Mouse (Mus musculus): ENCODE data around the gene Leng8.

The Leng8 gene

DNA sequence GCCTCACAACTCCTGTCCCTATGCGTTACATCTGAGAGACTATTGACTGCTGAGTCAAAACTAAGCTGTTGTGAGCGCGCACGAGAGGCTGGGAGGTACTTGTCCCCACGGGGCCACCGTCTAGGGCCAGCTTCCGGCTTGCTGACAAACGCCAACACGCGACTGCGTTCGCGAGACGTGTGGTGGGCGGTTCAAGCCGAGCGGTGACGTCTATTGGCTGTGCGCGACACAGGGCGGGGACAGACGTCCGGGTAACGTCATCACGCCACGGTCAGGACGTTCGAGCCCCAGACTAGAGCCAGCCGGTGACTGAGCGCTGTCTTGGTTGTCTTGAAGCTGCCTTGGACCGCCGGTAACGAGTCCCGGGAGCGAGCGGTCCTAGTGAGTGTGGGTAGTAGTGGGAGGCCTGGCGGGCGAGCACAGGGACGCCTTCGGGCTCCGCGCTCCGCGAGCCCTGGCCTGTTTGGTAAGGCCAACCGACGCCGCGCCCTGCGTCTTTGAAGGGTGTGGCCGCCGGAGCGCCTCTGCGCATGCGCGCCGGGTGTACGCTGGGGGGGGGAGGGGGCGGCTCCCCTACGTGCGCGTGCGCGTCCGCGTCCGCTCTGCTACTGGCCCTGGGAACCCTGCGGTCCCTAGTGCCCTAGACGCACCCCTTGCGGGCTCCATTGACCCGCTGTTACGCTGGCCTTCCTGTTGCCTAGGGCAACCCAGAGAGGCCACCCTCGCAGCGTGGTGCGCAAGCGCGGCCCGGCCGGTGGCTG lies at the start of gene Leng8:
Leng8 (plus strand) TSS at position 269 of the 761 bp plus-strand sequence.
- peak; percentile 99 for DNase-seq (ENCODE audit: low spot score in 2 of 2)

DNA sequence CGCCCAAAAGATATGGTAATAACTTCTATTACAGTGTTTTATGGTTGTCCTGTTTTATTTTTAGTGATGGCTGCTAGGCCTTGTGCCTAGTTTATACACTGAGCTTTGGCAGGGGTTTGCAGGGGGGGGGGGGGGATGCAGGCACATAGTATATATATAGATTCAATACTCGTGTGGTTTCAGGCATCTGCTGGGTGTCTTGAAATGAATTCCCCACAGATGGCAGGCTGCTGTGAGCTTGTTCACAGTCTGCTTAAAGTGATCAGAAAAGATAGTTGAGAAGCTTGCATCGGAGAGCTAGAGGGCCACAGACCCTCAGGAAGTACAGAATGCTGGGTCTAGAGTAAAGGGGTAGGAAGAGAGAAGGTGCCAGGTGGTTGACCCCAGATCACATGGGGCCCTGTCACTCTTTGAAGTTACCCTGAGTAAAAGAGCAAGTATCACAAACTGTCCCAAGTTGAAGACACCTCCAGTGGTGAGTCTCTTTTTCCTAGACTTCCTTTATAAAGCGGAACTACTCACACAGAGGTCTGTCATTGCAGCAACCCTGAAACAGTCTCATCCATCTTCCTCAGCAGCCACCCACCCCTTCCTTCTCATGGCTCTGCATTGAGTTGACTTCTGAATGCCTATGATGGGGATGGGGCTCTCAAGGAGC lies 49.5 kb upstream of the Leng8 start:
- peak; percentile 49 to 73 for DNase-seq (ENCODE audit: low spot score in 2 of 2)

DNA sequence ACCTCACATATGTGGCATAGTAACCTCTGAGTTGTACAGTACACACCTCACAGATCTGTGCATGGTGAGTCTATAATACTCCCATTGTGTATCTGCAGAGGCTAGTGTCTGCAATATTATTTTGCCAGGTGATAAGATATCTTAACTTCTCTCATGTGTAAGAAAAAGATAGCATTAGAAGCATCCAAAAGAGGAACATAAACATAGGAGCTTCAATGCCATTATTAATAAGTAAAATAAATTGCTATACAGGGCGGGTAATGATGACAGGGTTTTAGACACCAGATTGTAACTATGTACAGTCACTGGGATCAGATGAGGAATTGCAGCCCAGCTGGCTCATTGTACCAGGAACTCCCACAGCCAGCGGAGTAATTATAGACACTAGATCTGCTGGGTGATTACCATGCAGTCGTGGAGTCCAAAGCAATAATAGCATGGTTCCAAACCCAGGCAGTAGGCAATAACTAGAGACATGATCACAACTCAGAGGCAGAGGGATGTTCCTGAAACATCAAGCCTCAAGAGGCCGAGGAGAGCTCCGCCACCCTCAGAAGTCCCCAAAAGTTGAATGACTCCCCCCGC lies 48.9 kb upstream of the Leng8 start:
- peak; percentile 51 to 66 for DNase-seq (ENCODE audit: low spot score in 2 of 2)

DNA sequence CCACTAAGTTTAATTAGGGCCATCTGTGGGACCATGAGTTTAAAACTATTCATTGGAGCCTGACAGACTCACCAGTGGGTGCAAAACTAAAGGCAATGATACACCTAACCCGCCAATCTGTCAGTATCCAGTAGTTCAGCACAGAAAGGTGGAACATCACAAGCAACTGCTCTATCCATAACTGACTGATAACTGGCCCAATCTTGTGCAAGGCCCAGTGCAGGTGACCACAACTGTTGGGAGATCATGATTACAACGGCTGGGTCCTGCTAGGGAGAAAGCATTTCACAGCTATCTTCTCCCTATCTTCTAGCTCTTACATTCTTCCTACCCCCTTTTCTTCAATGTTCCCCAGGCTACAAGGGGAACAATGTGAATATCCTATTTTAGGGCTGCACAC lies 48.2 kb upstream of the Leng8 start:
- no peak for DNase-seq (ENCODE audit: low spot score in 2 of 2)

DNA sequence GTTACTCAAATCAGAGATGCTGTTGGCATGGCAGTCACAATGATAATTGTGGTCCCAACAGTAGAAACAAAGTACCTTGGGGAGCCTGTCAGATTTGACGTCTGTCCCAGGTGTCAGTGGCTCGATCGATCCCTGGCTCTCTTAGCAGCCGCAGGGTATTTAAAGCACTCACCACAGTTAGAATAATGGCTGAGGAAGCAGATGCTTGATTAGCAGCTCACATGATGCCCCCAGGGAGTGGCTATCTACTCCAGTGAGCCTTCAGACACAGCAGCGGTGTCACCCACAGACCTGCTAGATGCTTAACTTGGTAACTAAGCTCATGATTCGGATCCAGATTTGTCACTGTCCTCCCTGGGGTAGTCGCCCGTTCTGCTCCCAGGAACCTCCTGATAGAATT lies 45.7 kb upstream of the Leng8 start:
- no peak for DNase-seq (ENCODE audit: low spot score in 2 of 2)

DNA sequence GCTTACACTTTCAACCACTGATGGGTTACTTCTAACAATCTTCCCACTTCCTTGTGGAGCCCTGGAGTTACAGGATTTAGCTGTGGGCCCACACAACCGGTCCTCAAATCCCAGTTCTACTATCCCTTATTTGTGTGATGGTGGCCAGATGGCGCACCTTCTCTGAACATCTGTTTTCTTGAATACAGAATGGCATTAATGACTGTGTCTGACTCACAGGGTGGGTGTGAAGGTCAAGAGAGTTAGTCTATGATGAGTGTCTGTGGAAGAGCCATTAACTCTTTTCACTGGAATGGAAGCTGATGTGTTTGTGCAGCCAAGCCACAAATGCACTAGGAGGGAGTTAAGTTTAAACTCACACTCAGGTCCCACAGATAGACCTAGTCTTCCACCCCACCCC lies 38.5 kb upstream of the Leng8 start:
- no peak for DNase-seq (ENCODE audit: low spot score in 2 of 2)

DNA sequence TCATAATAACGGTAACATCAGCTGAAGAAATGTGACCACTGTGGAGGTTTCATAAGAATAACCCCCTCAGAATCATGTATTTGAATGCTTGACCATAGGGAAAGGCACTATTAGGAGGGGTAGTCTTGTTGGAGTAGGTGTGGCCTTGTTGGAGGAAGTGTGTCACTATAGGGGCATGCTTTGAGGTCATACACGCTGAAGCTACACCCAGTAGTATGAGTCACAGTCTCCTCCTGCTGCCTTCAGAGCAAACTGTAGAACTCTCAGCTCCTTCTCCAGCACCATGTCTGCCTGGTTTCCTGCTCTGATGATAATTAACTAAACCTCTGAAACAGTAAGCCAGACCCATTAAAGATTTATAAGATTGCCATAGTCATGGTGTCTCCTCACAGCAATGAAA lies 38.0 kb upstream of the Leng8 start:
- no peak for DNase-seq (ENCODE audit: low spot score in 2 of 2)

DNA sequence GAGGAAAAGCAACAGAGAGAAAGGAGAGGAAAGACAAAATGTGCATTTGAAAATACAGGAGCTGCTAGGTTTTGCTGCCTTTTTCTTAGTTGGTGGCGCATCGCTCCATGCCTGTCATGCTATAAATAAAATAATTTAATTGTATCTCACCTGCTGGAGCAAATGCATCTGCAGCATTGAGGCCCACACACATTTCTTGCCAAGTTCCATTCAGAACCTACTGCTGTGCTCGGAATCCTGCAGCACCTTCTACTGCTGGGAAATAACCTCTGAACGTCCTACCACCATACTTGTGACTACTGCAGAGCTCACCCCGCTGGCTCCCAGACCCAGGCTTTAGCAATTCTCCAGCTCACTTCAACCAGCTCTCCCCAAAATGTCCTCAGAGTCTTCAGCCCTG lies 35.7 kb upstream of the Leng8 start:
- DNase-seq (ENCODE audit: low spot score in 2 of 2), result no peak

DNA sequence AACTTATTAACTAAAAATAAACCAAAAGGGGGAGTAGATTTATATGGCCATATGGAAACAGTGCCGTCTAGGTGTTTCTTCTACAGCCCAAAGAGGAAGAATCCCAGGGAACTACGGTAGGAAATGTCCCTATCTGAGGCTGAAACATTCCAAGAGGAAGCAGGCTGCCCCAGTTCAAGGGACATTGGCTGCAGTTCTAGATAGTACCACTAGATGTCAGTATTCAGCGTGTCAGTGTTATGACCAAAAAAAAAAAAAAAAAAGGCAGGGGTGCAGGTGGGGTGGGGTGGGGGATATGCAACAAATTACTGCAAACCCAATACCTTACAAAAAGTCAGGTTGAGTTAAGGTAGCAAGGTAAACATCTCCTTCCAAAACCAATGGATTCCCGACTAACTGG lies 33.4 kb upstream of the Leng8 start:
- DNase-seq (ENCODE audit: low spot score in 2 of 2), result no peak

DNA sequence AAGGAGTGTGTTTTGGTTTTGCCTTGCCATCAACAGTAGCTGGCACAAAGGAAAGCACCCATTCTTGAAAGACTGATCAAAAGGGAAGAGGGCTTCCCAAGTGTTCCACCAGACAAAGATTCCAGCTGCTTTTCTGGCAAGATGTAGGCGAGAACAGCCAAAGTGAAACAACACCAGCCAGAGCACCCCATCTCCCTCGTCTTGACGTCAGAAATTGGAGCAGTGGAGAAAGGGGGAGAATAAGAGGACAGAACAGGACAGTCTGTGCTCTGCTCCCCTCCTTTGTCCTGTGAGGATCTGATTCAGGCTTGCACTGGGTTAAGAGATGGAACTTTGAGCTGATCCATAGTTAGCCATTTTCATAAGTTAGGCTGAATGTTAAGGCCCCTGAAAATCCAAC lies 25.1 kb upstream of the Leng8 start:
- DNase-seq (ENCODE audit: low spot score in 2 of 2), result no peak

DNA sequence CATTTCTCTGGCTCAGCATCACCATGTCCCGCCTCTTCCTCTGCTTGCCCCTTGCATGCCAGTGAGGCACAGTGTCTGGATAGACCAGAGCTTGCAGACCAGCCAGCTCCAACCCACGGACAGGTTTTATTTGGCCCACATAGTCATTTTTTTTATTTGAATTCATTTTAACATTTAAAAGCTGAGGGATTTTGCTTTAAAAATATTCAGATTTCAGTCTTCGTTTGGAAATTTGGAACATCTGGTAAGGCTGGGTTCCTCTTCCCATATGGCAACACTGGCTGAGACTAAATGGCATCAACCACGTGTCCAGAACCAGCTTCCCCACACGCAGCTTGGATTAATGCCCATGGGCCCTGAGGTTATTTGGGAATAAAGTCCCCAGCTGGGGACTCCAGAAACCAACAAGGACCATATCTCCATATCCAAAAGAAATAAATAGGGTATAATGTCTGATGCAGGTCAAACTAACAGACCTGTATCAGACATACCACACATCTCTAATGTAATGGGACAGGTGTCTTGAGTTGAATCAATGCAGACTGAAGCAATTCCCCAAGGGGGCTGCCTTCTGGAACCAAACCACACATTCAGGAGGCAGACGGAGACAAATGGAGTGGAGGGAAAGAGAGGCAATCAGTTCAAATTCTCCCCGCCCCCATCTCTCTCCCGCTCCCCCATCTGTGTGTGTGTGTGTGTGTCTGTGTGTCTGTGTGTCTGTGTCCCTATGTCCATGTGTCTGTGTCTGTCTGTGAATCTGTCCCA lies 19.6 kb upstream of the Leng8 start:
- peak; percentile 39 to 50 for DNase-seq (ENCODE audit: low spot score in 2 of 2)

DNA sequence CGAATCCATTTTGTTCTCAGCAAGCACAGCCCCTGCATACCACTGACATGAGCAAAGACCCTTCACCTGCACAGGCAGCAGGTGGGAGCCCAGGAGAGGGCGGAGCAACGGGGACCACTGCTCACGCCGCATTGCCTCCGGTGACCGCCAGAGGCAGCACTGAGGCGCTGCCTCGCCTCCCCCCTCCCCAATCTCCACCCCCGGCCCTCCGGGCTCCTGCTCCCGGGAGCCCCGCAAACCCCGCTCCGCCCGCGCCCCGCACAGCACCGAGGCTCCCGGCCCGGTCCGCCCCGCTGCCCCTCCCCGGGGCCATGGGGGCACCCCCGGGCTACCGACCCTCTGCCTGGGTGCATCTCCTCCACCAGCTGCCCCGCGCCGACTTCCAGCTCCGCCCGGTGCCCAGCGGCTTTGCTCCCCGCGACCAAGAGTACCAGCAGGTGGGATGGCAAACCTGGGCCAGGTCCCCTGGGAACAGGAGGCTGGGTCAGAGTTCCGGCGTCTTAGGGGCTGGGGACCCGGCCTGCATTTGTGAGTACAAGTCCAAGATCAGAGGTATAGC lies 17.4 kb upstream of the Leng8 start, which contains the start of gene Ttyh1:
Ttyh1 (plus strand) TSS at position 65 of the 559 bp plus-strand sequence.
- DNase-seq (ENCODE audit: low spot score in 2 of 2), result peak in 1 of 2 experiments; percentile 64

DNA sequence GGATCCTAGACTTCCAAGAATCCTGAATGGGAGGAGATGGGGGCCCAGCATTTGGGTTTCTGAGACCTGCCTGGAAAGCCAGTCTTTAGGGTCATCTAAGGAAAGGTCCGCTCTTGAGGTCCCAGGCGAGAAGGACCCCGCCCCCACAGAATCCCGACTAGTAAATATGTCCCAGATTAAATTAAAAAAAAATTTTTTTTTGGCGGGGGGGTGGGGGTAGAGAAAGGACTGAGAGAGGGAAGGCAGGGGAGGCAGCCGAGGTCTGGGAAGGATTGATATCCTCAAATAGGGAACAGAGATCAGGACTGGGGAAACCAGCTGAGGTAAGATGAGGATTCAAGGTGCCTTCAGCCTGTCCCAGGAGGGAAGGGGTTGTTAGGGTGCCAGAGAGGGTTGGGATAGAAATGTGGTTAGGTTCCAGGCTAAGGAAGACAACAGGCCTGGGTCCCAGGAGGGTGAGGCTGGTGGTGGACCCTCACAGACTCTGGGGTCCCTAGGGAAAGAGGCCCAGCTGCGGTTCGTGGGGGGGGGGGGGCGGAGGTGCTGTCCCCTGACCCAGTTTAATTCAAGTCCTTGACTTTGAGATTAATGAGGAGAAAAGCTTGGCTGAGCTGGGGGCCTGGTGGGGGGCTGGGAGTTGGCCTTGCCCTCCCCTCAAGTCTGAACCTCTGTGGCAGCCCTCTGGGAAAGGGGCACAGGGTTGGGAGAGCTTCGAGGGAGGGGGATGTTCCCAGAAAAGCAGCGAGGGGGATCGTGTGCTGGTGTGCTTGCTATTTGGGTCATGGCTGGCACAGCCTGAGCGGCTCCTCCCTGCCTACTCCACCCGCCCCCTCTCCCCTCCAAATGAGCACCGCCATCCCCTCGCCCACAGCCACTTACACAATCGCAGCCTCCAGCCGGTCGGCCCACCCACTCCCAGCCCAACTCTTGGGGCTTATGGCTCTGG lies 16.6 kb upstream of the Leng8 start:
- DNase-seq (ENCODE audit: low spot score in 2 of 2), result peak in 1 of 2 experiments; percentile 68

DNA sequence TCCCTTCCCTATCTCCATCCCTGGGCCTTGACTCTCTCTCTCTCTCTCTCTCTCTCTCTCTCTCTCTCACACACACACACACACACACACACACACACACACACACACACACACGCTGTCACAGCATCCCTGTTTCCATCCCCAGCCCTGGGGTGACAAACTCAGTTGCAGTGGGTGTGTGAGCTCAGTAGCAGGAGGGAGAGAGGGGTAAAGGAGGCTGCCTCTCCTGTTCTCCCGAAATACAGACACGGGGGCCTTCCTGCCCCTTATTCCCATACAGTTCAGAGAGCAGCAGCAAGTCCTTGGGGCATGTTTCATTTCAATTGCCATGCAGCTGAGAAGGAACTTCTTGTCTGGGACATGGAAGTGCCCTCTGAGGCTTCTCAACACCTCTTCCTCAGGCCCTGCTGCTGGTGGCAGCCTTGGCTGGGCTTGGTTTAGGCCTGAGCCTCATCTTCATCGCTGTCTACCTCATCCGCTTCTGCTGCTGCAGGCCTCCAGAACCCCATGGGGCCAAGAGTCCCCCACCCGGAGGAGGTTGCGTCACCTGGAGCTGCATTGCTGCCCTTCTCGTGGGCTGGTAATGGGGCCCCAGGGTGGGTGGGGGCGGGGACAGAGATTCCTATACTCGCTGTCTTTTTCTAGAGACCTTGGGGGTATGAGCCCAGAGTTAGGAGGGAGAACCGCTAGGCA lies 14.6 kb upstream of the Leng8 start:
- DNase-seq (ENCODE audit: low spot score in 2 of 2), result no peak

DNA sequence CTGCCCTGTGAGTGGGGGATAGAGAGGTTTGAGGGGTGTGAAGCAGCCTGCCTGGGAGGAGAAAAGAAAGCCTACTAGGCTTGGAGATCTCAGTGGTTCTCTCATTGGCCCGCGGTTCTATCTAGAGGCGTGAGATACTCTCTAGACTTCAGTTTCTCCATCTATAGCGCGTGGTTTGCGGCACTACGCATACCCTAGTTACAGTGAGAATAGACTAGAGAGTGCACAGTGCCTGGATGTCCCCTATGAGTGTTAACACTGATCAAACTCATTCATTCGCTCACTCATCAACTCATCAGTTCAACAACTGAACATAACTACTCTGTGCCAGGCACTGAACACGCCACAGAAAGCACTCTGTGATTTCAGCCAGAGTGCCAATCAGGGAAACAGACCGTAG lies 14.1 kb upstream of the Leng8 start:
- DNase-seq (ENCODE audit: low spot score in 2 of 2), result no peak

DNA sequence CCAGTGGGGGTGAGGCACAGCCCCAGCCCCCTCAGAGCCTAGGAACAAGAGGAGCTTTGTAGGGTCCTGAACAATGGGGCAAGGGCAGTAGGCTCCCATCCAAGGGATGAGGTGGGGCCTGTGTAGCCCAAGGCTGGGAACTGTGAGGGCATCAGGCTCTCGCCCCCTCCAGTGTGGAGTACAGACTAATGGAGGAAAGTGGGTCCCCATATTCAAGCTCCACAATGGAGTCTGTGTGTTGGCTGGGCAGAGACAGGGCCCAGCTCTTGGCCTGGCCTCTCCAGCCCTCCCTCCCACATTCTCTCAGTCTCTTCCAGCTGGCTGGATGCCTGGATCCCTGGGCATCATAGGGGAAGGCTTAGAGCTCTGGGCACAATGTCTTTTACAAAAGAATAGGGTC lies 13.1 kb upstream of the Leng8 start:
- peak; percentile 75 to 77 for DNase-seq (ENCODE audit: low spot score in 2 of 2)

DNA sequence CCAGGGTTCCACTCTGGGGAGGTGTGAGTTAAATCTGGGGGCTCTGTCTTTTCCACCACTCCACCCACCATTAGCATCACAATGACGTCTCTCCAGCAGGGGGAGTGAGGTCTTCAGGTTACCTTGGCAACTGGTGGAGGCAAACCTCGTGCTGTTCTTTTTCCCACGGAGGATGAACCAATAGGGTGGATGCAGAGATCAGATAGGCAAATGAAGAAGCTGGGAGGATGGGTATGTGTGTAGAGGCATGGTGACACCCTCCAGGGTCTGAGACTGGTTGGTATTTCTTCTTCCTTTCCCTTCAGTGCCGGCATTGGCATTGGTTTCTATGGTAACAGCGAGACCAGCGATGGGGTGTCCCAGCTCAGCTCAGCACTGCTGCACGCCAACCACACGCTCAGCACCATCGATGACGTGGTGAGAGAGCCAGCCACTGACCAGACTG lies 12.5 kb upstream of the Leng8 start:
- peak; percentile 87 to 91 for DNase-seq (ENCODE audit: low spot score in 2 of 2)

DNA sequence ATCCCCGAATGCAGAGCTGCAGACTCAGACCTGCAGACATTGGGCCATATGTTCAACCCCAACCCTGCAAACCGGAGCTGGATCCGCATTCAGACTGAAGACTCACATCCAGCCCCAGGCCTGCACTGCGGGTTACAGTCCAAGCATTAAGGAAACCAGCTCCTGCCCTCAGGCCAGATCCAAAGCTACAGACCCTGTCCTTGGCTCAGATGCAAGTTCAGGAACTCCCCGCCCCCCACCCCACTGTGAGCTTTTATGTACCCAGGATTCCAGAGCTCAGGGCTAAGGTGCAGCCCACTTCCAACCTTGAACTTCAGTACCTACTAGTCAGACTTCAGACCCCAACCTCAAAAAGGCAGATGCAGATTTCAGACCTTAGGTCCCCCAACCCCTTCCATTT lies 12.0 kb upstream of the Leng8 start:
- no peak for DNase-seq (ENCODE audit: low spot score in 2 of 2)

DNA sequence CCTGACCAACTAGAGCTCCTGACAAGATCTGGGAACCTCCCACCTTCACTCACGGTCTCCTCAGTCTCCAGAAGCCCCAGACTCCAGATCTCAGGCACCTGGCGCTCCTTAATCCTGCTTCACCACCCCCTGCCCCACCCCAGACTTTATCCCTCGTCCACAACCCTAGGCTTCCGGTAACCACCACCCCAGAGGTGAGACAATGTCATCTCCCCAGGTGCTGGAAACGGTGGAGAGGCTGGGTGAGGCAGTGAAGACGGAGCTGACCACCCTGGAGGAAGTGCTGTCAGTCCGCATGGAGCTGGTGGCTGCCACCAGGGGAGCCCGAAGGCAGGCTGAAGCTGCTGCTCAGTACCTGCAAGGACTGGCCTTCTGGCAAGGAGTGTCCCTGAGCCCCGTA lies 11.5 kb upstream of the Leng8 start:
- DNase-seq (ENCODE audit: low spot score in 2 of 2), result no peak

All from right cerebral cortex, postnatal 36 days (tissue).